In the genomic region with DNA sequence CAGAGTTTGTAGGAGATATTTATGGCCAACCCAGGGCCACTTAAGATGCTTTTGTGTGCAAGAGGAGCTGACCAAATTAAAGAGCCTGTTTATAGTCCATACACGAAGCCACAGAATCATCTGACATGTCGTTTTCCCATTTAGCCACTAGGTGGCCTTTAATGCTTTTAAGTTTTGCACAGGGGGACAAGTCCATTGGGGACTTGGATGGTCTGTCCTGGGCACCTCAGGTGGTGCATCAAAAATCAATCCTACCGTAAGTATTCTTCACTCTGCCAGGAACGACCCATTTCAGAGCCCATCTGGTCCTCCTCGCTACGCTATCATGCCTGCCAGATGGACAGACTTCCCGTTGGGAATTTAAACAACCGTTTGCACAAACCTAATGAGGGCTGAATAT, we compare ENCODE assay signal across 8 mouse cellular contexts. TPM values are rescaled to one million over a fixed set of nuclear protein-coding genes. Genes with fewer than 3 reads are reported as not detected.
DNase-seq lines count a peak whose midpoint lies in the region; ATAC-seq and TF ChIP-seq lines count a peak whose summit lies in the region.

No protein-coding gene starts in this region.

- peak in 1 of 2 experiments; percentile 17 for DNase-seq in left cerebral cortex, adult 2 months (ENCODE audit: extremely low spot score in 1 of 2, low spot score in 2 of 2)
- no peak for DNase-seq in left cerebral cortex, adult 8-10 months (ENCODE audit: low spot score in 2 of 2)
- DNase-seq in Patski (ENCODE audit: low read depth, low spot score): no peak
- peak; percentile 86 for DNase-seq in embryo, embryonic 10.5 days (ENCODE audit: low spot score)
- DNase-seq in hindbrain, embryonic 14.5 days (ENCODE audit: low spot score): peak; percentile 77
- peak; percentile 56 for DNase-seq in lung, postnatal 10 days
- DNase-seq in skeletal muscle tissue, adult 2 months (ENCODE audit: low read depth, low spot score): peak; percentile 41
- no peak for DNase-seq in urinary bladder, postnatal 4 days (ENCODE audit: low spot score in 2 of 2)

- no peak for ATAC-seq in Patski
- ATAC-seq in hindbrain, embryonic 14.5 days (ENCODE audit: low FRiP score): peak; percentile 64; the same call in 1 of the 2 replicates

- TF ChIP-seq CTCF in left cerebral cortex, adult 2 months (IDR thresholded peaks at IDR 0.05): peak; percentile 87
- TF ChIP-seq CTCF in Patski (IDR thresholded peaks at IDR 0.05): peak; percentile 75

- H3K4me2 ChIP-seq in hindbrain, embryonic 14.5 days (replicated peaks): no peak overlapping the region

- no peak overlapping the region for H3K27ac ChIP-seq in left cerebral cortex, adult 2 months
- H3K27ac ChIP-seq in hindbrain, embryonic 14.5 days: no peak overlapping the region

- no peaks in the 10 kb centered on the region for H3K36me3 ChIP-seq in hindbrain, embryonic 14.5 days (replicated peaks; ENCODE audit: control insufficient read depth, insufficient read depth)

- H3K9ac ChIP-seq in hindbrain, embryonic 14.5 days: no peak overlapping the region

- H3K4me1 ChIP-seq in hindbrain, embryonic 14.5 days (replicated peaks; ENCODE audit: control insufficient read depth, insufficient read depth, low read length): no peaks in the 10 kb centered on the region

- 12% methylated on average over 8 of the region's 8 CpGs for WGBS in hindbrain, embryonic 14.5 days

- intact Hi-C loops in left cerebral cortex, adult 2 months (cut with DNase I): no loop called here

- POLR2A ChIA-PET in Patski (lab: Charles Lee): no interaction called here

- H3K27me3 ChIP-seq in Patski: no peaks in the 10 kb centered on the region
- H3K27me3 ChIP-seq in hindbrain, embryonic 14.5 days (ENCODE audit: control insufficient read depth, insufficient read depth, low read length): no peaks in the 10 kb centered on the region

- CTCF ChIA-PET in Patski (lab: Charles Lee): interaction anchor here (0.9 to 1.9 kb wide), 10 partner anchors 8 to 108 kb away, joined by 3 to 7 read pairs (median 4); no protein-coding TSS in a partner anchor

- no peaks in the 10 kb centered on the region for H3K9me3 ChIP-seq in hindbrain, embryonic 14.5 days (ENCODE audit: control insufficient read depth, low read length)

- no peak overlapping the region for H3K4me3 ChIP-seq in left cerebral cortex, adult 2 months
- no peak overlapping the region for H3K4me3 ChIP-seq in hindbrain, embryonic 14.5 days (replicated peaks; ENCODE audit: low read length)

- in situ Hi-C loops in Patski (cut with MboI; ENCODE audit: low pct_unique_long_range_greater_than_20kb): no loop called here

RNA-seq across cellular contexts. Expression of gene Trp53bp2, which starts 32.8 kb away (rescaled TPM):
- total RNA-seq in left cerebral cortex, adult 2 months (2021): 10 to 100 TPM; 20.4 to 22.6 TPM
- total RNA-seq in left cerebral cortex, adult 8-10 months (2022): 10 to 100 TPM; 23.8 to 34.0 (median 26.8) TPM
- 35.4 TPM for polyA plus RNA-seq in Patski (2021)
- polyA plus RNA-seq in hindbrain, embryonic 14.5 days (2014; fragmentation: Nextera tagmentation; extraction: Ambion mirVana): 19.5 and 21.6 TPM in 2 replicates

RNA-seq across cellular contexts. Expression of gene Fbxo28, which starts 34.8 kb away (rescaled TPM):
- total RNA-seq in left cerebral cortex, adult 2 months (2021): 10 to 100 TPM; 53.2 to 55.4 TPM
- 10 to 100 TPM; 45.3 to 49.9 (median 48.9) TPM for total RNA-seq in left cerebral cortex, adult 8-10 months (2022)
- 34.7 TPM for polyA plus RNA-seq in Patski (2021)
- polyA plus RNA-seq in hindbrain, embryonic 14.5 days (2014; fragmentation: Nextera tagmentation; extraction: Ambion mirVana): 35.8 and 40.2 TPM in 2 replicates

Comparison
In these comparisons a context has a peak if more than half of its experiments do, and no peak if none do; other contexts are left out.
1. DNase-seq: peak in embryo, embryonic 10.5 days (single experiment), hindbrain, embryonic 14.5 days (single experiment), lung, postnatal 10 days (single experiment) and skeletal muscle tissue, adult 2 months (single experiment); none in left cerebral cortex, adult 8-10 months (0 of 2), Patski (single experiment) and urinary bladder, postnatal 4 days (0 of 2).